Mouse (Mus musculus) neural tube, embryonic 14.5 days (tissue): ENCODE results near the gene Clec2l. TPM values are rescaled to one million over a fixed set of nuclear protein-coding genes. Genes with fewer than 3 reads are reported as not detected.
A peak's percentile ranks its signal among the peaks of the same experiment; 100 is the strongest.
"Not testable (repeated sequence)": the region's sequence is repeated elsewhere in the genome, so short reads cannot be mapped to it uniquely, and the experiment has no call there.

Experiments
- ATAC-seq: fragments of 200-750 bp; cut with Nextera tagmentation; 2 replicates; pipeline ENCODE4 v1.8.0; 2017; ENCODE audit warnings: low read depth, mild to moderate bottlenecking, moderate TSS enrichment, moderate library complexity
- H3K27ac ChIP-seq: fragments of 300-500 bp; sonication (generic); 2 replicates; pipeline ENCODE4 v1.5.1; 2014; ENCODE audit warnings: low read depth, mild to moderate bottlenecking, control low read depth, low read length, moderate library complexity, mixed read lengths
- H3K27me3 ChIP-seq: fragments of 300-500 bp; sonication (generic); 2 replicates; pipeline ENCODE4 v1.6.1; 2014; ENCODE audit warnings: low read length; ENCODE audit not compliant: control insufficient read depth, insufficient read depth
- H3K36me3 ChIP-seq: fragments of 300-500 bp; sonication (generic); 2 replicates; pipeline ENCODE4 v1.6.1; 2014; ENCODE audit warnings: low read length, mixed read lengths; ENCODE audit not compliant: control insufficient read depth, insufficient read depth
- H3K4me1 ChIP-seq: fragments of 300-500 bp; sonication (generic); 2 replicates; pipeline ENCODE4 v1.6.1; 2014; ENCODE audit warnings: low read length; ENCODE audit not compliant: control insufficient read depth, insufficient read depth
- H3K4me2 ChIP-seq: fragments of 300-500 bp; sonication (generic); 2 replicates; pipeline ENCODE4 v1.6.1; 2014; ENCODE audit warnings: mild to moderate bottlenecking, low read depth, low read length, control low read depth
- H3K4me3 ChIP-seq: fragments of 300-500 bp; sonication (generic); 2 replicates; pipeline ENCODE4 v1.5.1; 2014; ENCODE audit warnings: low read depth, low read length, control low read depth, mixed read lengths
- H3K9ac ChIP-seq: fragments of 300-500 bp; sonication (generic); replicated peaks from 2 replicates; pipeline ENCODE4 v1.6.1; 2014; ENCODE audit warnings: low read depth, mild to moderate bottlenecking, control low read depth, low read length, mixed read lengths
- H3K9me3 ChIP-seq: fragments of 300-500 bp; sonication (generic); 2 replicates; pipeline ENCODE4 v1.6.1; 2016; ENCODE audit warnings: low read length; ENCODE audit not compliant: control insufficient read depth
- WGBS: fragments of 180-500 bp; shearing (Covaris S2); extraction: QIAGEN DNeasy Blood & Tissue Kit; methylation state at CpG from one replicate; pipeline ENCODE4 v1.1.7; 2014; 5-methylcytosine and 5-hydroxymethylcytosine counted together
- polyA plus RNA-seq: library from polyadenylated mRNA; unstranded; fragments of >200 nt; fragmentation: Nextera tagmentation; extraction: Ambion mirVana; gene quantifications from 2 replicates; pipeline ENCODE4 v1.2.1, GENCODE M21; 2014

The Clec2l gene
- polyA plus RNA-seq, 1 experiment from 2014 or later = 33.0 TPM

GRCm38 (mm10) chr6:38649545-38649944, 13.3 kb upstream of the Clec2l start:
- Histone ChIP-seq H3K9me3 (no peaks in the 10 kb centered on the region), H3K9ac (no peak overlapping the region), H3K36me3 (no peaks in the 10 kb centered on the region), H3K4me2 (no peak overlapping the region), H3K27ac (no peak overlapping the region), H3K4me1 (no peaks in the 10 kb centered on the region), H3K27me3 (no peaks in the 10 kb centered on the region), H3K4me3 (no peak overlapping the region)
- ATAC-seq = no peak
- WGBS = 74% methylated on average over 3 of the region's 3 CpGs

- H3K27me3 ChIP-seq = no peaks in the 10 kb centered on the region
- no peak overlapping the region for H3K4me2 ChIP-seq
- no peaks in the 10 kb centered on the region for H3K4me1 ChIP-seq
- H3K27ac ChIP-seq = no peak overlapping the region
- no peak overlapping the region for H3K9ac ChIP-seq
- 41% methylated on average over 14 of the region's 14 CpGs for WGBS
- no peak overlapping the region for H3K4me3 ChIP-seq
- no peaks in the 10 kb centered on the region for H3K9me3 ChIP-seq
- peak; percentile 72 for ATAC-seq
- no peaks in the 10 kb centered on the region for H3K36me3 ChIP-seq
Measured at GRCm38 (mm10) chr6:38650263-38650937, 12.5 kb upstream of the Clec2l start.

- Histone ChIP-seq H3K9ac (no peak overlapping the region), H3K4me1 (0 out of 2 replicates have a peak, but pooled peaks cover 5% of the 10 kb centered on the region), H3K27ac (no peak overlapping the region), H3K4me3 (no peak overlapping the region), H3K36me3 (no peaks in the 10 kb centered on the region), H3K4me2 (no peak overlapping the region), H3K27me3 (no peaks in the 10 kb centered on the region), H3K9me3 (no peaks in the 10 kb centered on the region)
- 22% methylated on average over 4 of the region's 4 CpGs for WGBS
- no peak for ATAC-seq
Measured at GRCm38 (mm10) chr6:38661626-38662025, 1.2 kb upstream of the Clec2l start.

GRCm38 (mm10) chr6:38669580-38669979, 6.7 kb downstream of the Clec2l start:
- no peak overlapping the region for H3K4me3 ChIP-seq
- WGBS = 65% methylated on average over 6 of the region's 6 CpGs

GRCm38 (mm10) chr6:38670488-38670887, 7.6 kb downstream of the Clec2l start:
- H3K27me3 ChIP-seq, ATAC-seq, H3K4me2 ChIP-seq, H3K4me1 ChIP-seq, H3K9me3 ChIP-seq, H3K9ac ChIP-seq, H3K27ac ChIP-seq, H3K36me3 ChIP-seq, H3K4me3 ChIP-seq: not testable (repeated sequence)
- 86% methylated on average over 1 of the region's 1 CpGs for WGBS

More at GRCm38 (mm10) chr6:38669580-38669979, 6.7 kb downstream of the Clec2l start:
- H3K36me3 ChIP-seq = no peaks in the 10 kb centered on the region
- no peaks in the 10 kb centered on the region for H3K27me3 ChIP-seq
- H3K4me2 ChIP-seq = no peak overlapping the region
- no peaks in the 10 kb centered on the region for H3K9me3 ChIP-seq
- H3K9ac ChIP-seq = no peak overlapping the region
- ATAC-seq = no peak
- no peak overlapping the region for H3K27ac ChIP-seq
- no peaks in the 10 kb centered on the region for H3K4me1 ChIP-seq

- Histone ChIP-seq H3K27me3 (no peaks in the 10 kb centered on the region), H3K9ac (no peak overlapping the region), H3K27ac (no peak overlapping the region), H3K4me3 (no peak overlapping the region), H3K4me1 (no peaks in the 10 kb centered on the region), H3K4me2 (no peak overlapping the region), H3K36me3 (no peaks in the 10 kb centered on the region), H3K9me3 (no peaks in the 10 kb centered on the region)
- ATAC-seq = no peak
- WGBS = 77% methylated on average over 7 of the region's 7 CpGs
Measured at GRCm38 (mm10) chr6:38671270-38671669, 8.4 kb downstream of the Clec2l start.

- no peak overlapping the region for H3K27ac ChIP-seq
- H3K4me3 ChIP-seq = no peak overlapping the region
- H3K36me3 ChIP-seq = no peaks in the 10 kb centered on the region
- ATAC-seq = no peak
- no peak overlapping the region for H3K9ac ChIP-seq
- H3K4me1 ChIP-seq = no peaks in the 10 kb centered on the region
- no peaks in the 10 kb centered on the region for H3K27me3 ChIP-seq
- H3K4me2 ChIP-seq = no peak overlapping the region
- 89% methylated on average over 3 of the region's 3 CpGs for WGBS
- H3K9me3 ChIP-seq = no peaks in the 10 kb centered on the region
Measured at GRCm38 (mm10) chr6:38672011-38672410, 9.1 kb downstream of the Clec2l start.

- Histone ChIP-seq H3K4me2 (no peak overlapping the region), H3K9me3 (no peaks in the 10 kb centered on the region), H3K27ac (no peak overlapping the region), H3K27me3 (no peaks in the 10 kb centered on the region), H3K9ac (no peak overlapping the region), H3K36me3 (no peaks in the 10 kb centered on the region), H3K4me3 (no peak overlapping the region), H3K4me1 (no peaks in the 10 kb centered on the region)
- no peak for ATAC-seq
- WGBS = 87% methylated on average over 6 of the region's 6 CpGs
Measured at GRCm38 (mm10) chr6:38676217-38676616, 13.3 kb downstream of the Clec2l start.

GRCm38 (mm10) chr6:38676723-38677122, 13.9 kb downstream of the Clec2l start:
- no peaks in the 10 kb centered on the region for H3K36me3 ChIP-seq

More at GRCm38 (mm10) chr6:38676723-38677122, 13.9 kb downstream of the Clec2l start:
- Histone ChIP-seq H3K4me3 (no peak overlapping the region), H3K9ac (no peak overlapping the region), H3K4me2 (no peak overlapping the region), H3K27ac (no peak overlapping the region), H3K27me3 (no peaks in the 10 kb centered on the region), H3K4me1 (no peaks in the 10 kb centered on the region), H3K9me3 (no peaks in the 10 kb centered on the region)
- no peak for ATAC-seq
- WGBS = 83% methylated on average over 14 of the region's 14 CpGs
